ENCODE assay signal across 20 mouse cellular contexts in the genomic region with DNA sequence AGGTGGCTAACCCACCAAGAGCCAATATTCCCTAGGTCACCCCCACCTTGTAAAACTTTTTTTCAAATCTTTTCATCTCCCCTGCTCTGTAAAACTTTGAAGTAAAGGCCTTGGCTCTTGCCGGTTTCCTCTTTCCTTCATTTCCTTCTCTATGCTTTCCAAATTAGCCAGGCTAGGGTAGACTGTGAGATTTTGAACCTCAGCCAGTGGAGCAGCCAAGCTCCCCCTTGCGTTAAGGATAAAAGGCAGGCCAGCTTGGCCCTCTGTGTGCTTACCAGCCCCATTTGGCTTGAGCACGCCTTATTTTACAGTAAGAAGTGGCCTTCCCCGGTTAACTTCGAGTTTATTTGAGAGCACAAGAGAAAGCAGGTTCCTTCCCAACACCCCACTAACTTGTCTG. TPM values are rescaled to one million over a fixed set of nuclear protein-coding genes. Genes with fewer than 3 reads are reported as not detected.
DNase-seq lines count a peak whose midpoint lies in the region; ATAC-seq and TF ChIP-seq lines count a peak whose summit lies in the region.
"Had no signal": no experiment of that assay in that cellular context is flagged by ENCODE, and none has a peak within 500 bp of the region (broad histone marks: within the 10 kb centered on the region; RNA-seq: fewer than 3 reads in every experiment).

No protein-coding gene starts in this region.

- peaks cover 4% of the 10 kb centered on the region; the same call in 1 of the 2 replicates for H3K36me3 ChIP-seq in kidney, postnatal 0 days (ENCODE audit: insufficient read depth, low read length)
- peaks cover 13% of the 10 kb centered on the region for H3K36me3 ChIP-seq in midbrain, embryonic 14.5 days (ENCODE audit: control insufficient read depth, insufficient read depth, low read length)
- peaks cover 12% of the 10 kb centered on the region; the same call in 1 of the 2 replicates for H3K36me3 ChIP-seq in midbrain, embryonic 15.5 days (replicated peaks)
- peaks cover 22% of the 10 kb centered on the region for H3K36me3 ChIP-seq in limb, embryonic 14.5 days (ENCODE audit: control insufficient read depth, insufficient read depth, low read length)

- H3K9ac ChIP-seq in kidney, postnatal 0 days (ENCODE audit: low read depth, low read length), result no peak overlapping the region
- no peak overlapping the region for H3K9ac ChIP-seq in midbrain, embryonic 14.5 days (replicated peaks; ENCODE audit: low read length)
- no peak overlapping the region for H3K9ac ChIP-seq in midbrain, embryonic 15.5 days
- no peak overlapping the region for H3K9ac ChIP-seq in limb, embryonic 14.5 days (ENCODE audit: low read depth, low read length, severe bottlenecking)
- H3K9ac ChIP-seq: hindbrain, embryonic 12.5 days; lung, embryonic 15.5 days had no signal

- no peak overlapping the region for H3K4me2 ChIP-seq in kidney, postnatal 0 days (ENCODE audit: low read length)
- H3K4me2 ChIP-seq in midbrain, embryonic 14.5 days (ENCODE audit: low read length), result no peak overlapping the region
- no peak overlapping the region for H3K4me2 ChIP-seq in midbrain, embryonic 15.5 days
- no peak overlapping the region for H3K4me2 ChIP-seq in limb, embryonic 14.5 days (replicated peaks; ENCODE audit: low read depth, low read length, severe bottlenecking)
- H3K4me2 ChIP-seq: hindbrain, embryonic 12.5 days; lung, embryonic 15.5 days had no signal

- H3K9me3 ChIP-seq in kidney, postnatal 0 days (replicated peaks; ENCODE audit: low read length), result no peaks in the 10 kb centered on the region
- H3K9me3 ChIP-seq in midbrain, embryonic 14.5 days (ENCODE audit: control insufficient read depth, low read length), result no peaks in the 10 kb centered on the region
- no peaks in the 10 kb centered on the region for H3K9me3 ChIP-seq in midbrain, embryonic 15.5 days
- H3K9me3 ChIP-seq in limb, embryonic 14.5 days (ENCODE audit: control insufficient read depth, low read length), result no peaks in the 10 kb centered on the region
- H3K9me3 ChIP-seq: hindbrain, embryonic 12.5 days; lung, embryonic 15.5 days had no signal

- ATAC-seq in kidney, postnatal 0 days (replicated peaks; ENCODE audit: low FRiP score, low read depth), result no peak
- no peak for ATAC-seq in midbrain, embryonic 14.5 days (ENCODE audit: low FRiP score, low TSS enrichment)
- ATAC-seq in midbrain, embryonic 15.5 days (replicated peaks), result no peak
- peak; percentile 51; the same call in 1 of the 2 replicates for ATAC-seq in limb, embryonic 14.5 days (ENCODE audit: low FRiP score, low read depth)
- no peak for ATAC-seq in megakaryocyte, adult 5-6 weeks (ENCODE audit: poor library complexity, severe bottlenecking)
- ATAC-seq: intestine, embryonic 16.5 days had no signal

- H3K4me1 ChIP-seq in kidney, postnatal 0 days (replicated peaks; ENCODE audit: insufficient read depth, low read length), result 0 out of 2 replicates have a peak, but pooled peaks cover under 1% of the 10 kb centered on the region
- H3K4me1 ChIP-seq in midbrain, embryonic 14.5 days (ENCODE audit: control insufficient read depth, insufficient read depth, low read length), result no peaks in the 10 kb centered on the region
- H3K4me1 ChIP-seq in midbrain, embryonic 15.5 days, result peaks cover 2% of the 10 kb centered on the region
- H3K4me1 ChIP-seq in embryonic fibroblast, embryonic 13.5 days (ENCODE audit: control insufficient read depth, insufficient read depth, low read length), result peaks cover 7% of the 10 kb centered on the region; the same call in 1 of the 2 replicates
- peaks cover 34% of the 10 kb centered on the region for H3K4me1 ChIP-seq in limb, embryonic 14.5 days (ENCODE audit: control insufficient read depth, insufficient read depth, low read length)

- DNase-seq in kidney, postnatal 0 days (ENCODE audit: low spot score), result peak; percentile 53
- no peak for DNase-seq in kidney, adult 9 months
- peak; percentile 24 for DNase-seq in midbrain, embryonic 14.5 days
- DNase-seq in limb, embryonic 14.5 days (ENCODE audit: low spot score), result peak; percentile 82
- no peak for DNase-seq in right cerebral cortex, postnatal 14 days
- DNase-seq: adrenal gland, postnatal 36 days; cerebellum, adult 9-11 months; gastrocnemius, postnatal 14 days; heart, postnatal 10 days; thymus, postnatal 4 days had no signal

- peak; percentile 47 for TF ChIP-seq CTCF in kidney, postnatal 0 days (IDR thresholded peaks at IDR 0.05; ENCODE audit: low read depth)
- peak; percentile 12; the same call in 1 of the 2 replicates for TF ChIP-seq CTCF in embryonic fibroblast, embryonic 13.5 days (IDR thresholded peaks at IDR 0.05; ENCODE audit: borderline replicate concordance, insufficient read depth, low read length)

- no peaks in the 10 kb centered on the region for H3K27me3 ChIP-seq in kidney, postnatal 0 days (ENCODE audit: insufficient read depth, low read length)
- H3K27me3 ChIP-seq in midbrain, embryonic 14.5 days (ENCODE audit: control insufficient read depth, insufficient read depth, low read length), result no peaks in the 10 kb centered on the region
- H3K27me3 ChIP-seq in midbrain, embryonic 15.5 days (replicated peaks), result no peaks in the 10 kb centered on the region
- no peaks in the 10 kb centered on the region for H3K27me3 ChIP-seq in limb, embryonic 14.5 days (ENCODE audit: control insufficient read depth, insufficient read depth, low read length)
- H3K27me3 ChIP-seq: hindbrain, embryonic 12.5 days; lung, embryonic 15.5 days had no signal

- WGBS in kidney, postnatal 0 days, result 33% methylated on average over 5 of the region's 5 CpGs
- 79% methylated on average over 5 of the region's 5 CpGs for whole genome bisulfite sequencing in midbrain, embryonic 14.5 days
- 69% methylated on average over 5 of the region's 5 CpGs for whole genome bisulfite sequencing in midbrain, embryonic 15.5 days
- WGBS in limb, embryonic 14.5 days, result 17% methylated on average over 5 of the region's 5 CpGs

- TF ChIP-seq POLR2A in embryonic fibroblast, embryonic 13.5 days (IDR thresholded peaks at IDR 0.05; ENCODE audit: low read depth, low read length), result no peak
- no peak for TF ChIP-seq POLR2A in limb, embryonic 14.5 days (IDR thresholded peaks at IDR 0.05; ENCODE audit: borderline replicate concordance, extremely low read depth, insufficient read depth, insufficient read length)

- H3K4me3 ChIP-seq in kidney, postnatal 0 days (replicated peaks; ENCODE audit: low read depth, low read length), result no peak overlapping the region
- no peak overlapping the region for H3K4me3 ChIP-seq in midbrain, embryonic 14.5 days (replicated peaks; ENCODE audit: low read depth, low read length)
- no peak overlapping the region for H3K4me3 ChIP-seq in midbrain, embryonic 15.5 days
- H3K4me3 ChIP-seq in embryonic fibroblast, embryonic 13.5 days (ENCODE audit: insufficient read depth, low read length), result no peak overlapping the region
- no peak overlapping the region for H3K4me3 ChIP-seq in limb, embryonic 14.5 days (replicated peaks; ENCODE audit: low read length)
- H3K4me3 ChIP-seq: erythroblast, embryonic 14.5 days; hindbrain, embryonic 12.5 days; lung, embryonic 15.5 days had no signal

- H3K27ac ChIP-seq in kidney, postnatal 0 days, result no peak overlapping the region
- no peak overlapping the region for H3K27ac ChIP-seq in midbrain, embryonic 14.5 days (replicated peaks; ENCODE audit: low read depth, low read length)
- H3K27ac ChIP-seq in midbrain, embryonic 15.5 days, result no peak overlapping the region
- H3K27ac ChIP-seq in embryonic fibroblast, embryonic 13.5 days (ENCODE audit: insufficient read depth, low read length), result no peak overlapping the region
- peak overlapping the region; percentile 77 for H3K27ac ChIP-seq in limb, embryonic 14.5 days (replicated peaks; ENCODE audit: low read depth, low read length)
- H3K27ac ChIP-seq: hindbrain, embryonic 12.5 days; lung, embryonic 15.5 days had no signal

RNA-seq across cellular contexts. Expression of a gene that starts 39.9 kb away (rescaled TPM):
- polyA plus RNA-seq in kidney, postnatal 0 days (2015; fragmentation: Nextera tagmentation; extraction: Ambion mirVana), result not detected in 2 replicates
- not detected in 2 replicates for polyA plus RNA-seq in midbrain, embryonic 14.5 days (2014; fragmentation: Nextera tagmentation; extraction: Ambion mirVana)
- polyA plus RNA-seq in midbrain, embryonic 15.5 days (2015; fragmentation: Nextera tagmentation; extraction: Ambion mirVana), result 0.15 TPM in 1 of 2 replicates, not detected in the other
- polyA plus RNA-seq in embryonic fibroblast, embryonic 13.5 days (2011; ENCODE audit: insufficient read length, low read depth, missing spikeins), result not detected in 2 replicates
- 0.47 and 0.50 TPM in 2 replicates for polyA plus RNA-seq in limb, embryonic 14.5 days (2012; rRNA removed)
- 0.76 and 0.82 TPM in 2 replicates for polyA plus RNA-seq in limb, embryonic 14.5 days (2014; fragmentation: Nextera tagmentation; extraction: Ambion mirVana)
- not detected in 2 replicates for total RNA-seq in megakaryocyte, adult 5-6 weeks (2015)
- not detected in 2 replicates for total RNA-seq in megakaryocyte, adult 5-6 weeks (2017)
- total RNA-seq: ES-E14; liver, adult 2 months; megakaryocyte-erythroid progenitor cell, adult 5-6 weeks had no signal
- polyA plus RNA-seq: intestine, embryonic 16.5 days; liver, adult 2 months; lung, embryonic 15.5 days had no signal

Comparison
In these comparisons a context has a peak if more than half of its experiments do, and no peak if none do; other contexts are left out.
1. DNase-seq: peak in kidney, postnatal 0 days (single experiment), midbrain, embryonic 14.5 days (single experiment) and limb, embryonic 14.5 days (single experiment); none in kidney, adult 9 months (single experiment) and right cerebral cortex, postnatal 14 days (single experiment).